Mouse (Mus musculus) olfactory bulb, adult 2 months (tissue): ENCODE results near the gene Eif2ak4.

ENCODE experiments used
- CTCF ChIP-seq: fragments of 200-500 bp; IDR thresholded peaks from 2 replicates; pipeline ENCODE4 v1.5.1; 2012; ENCODE audit warnings: low read depth, mild to moderate bottlenecking, low read length, moderate library complexity; ENCODE audit not compliant: insufficient read depth
- POLR2A ChIP-seq: fragments of 200-500 bp; IDR thresholded peaks from 2 replicates; pipeline ENCODE4 v1.6.1; 2012; ENCODE audit warnings: mild to moderate bottlenecking, low read depth, low read length, moderate library complexity; ENCODE audit not compliant: insufficient read depth

DNA sequence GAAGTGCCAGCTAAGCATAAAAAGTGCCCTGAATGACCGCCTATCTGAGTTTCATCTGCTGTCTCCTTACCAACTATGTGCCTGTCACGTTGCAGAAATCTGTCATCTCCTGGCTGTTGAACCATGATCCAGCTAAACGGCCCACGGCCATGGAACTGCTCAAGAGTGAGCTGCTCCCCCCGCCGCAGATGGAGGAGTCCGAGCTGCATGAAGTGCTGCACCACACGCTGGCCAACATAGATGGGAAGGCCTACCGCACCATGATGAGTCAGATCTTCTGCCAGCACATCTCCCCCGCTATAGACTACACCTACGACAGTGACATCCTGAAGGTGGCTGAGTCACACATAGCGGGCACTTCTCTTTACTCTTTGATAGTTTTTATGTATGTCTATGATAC lies 59.8 kb downstream of the Eif2ak4 start:
- TF ChIP-seq CTCF: no peak
- TF ChIP-seq POLR2A: no peak
